Mouse (Mus musculus) limb, embryonic 15.5 days (tissue): ENCODE measurements around the gene Havcr2. TPM values are rescaled to one million over a fixed set of nuclear protein-coding genes. Genes with fewer than 3 reads are reported as not detected.
"Not testable (repeated sequence)": the region's sequence is repeated elsewhere in the genome, so short reads cannot be mapped to it uniquely, and the experiment has no call there.

ENCODE experiments used
- ATAC-seq: fragments of 200-750 bp; cut with Nextera tagmentation; 2 replicates; pipeline ENCODE4 v1.8.0; 2017; ENCODE audit warnings: low read depth, moderate TSS enrichment; ENCODE audit not compliant: insufficient number of reproducible peaks, low FRiP score, low TSS enrichment
- H3K27ac ChIP-seq: fragments of 300-500 bp; sonication (generic); 2 replicates; pipeline ENCODE4 v1.5.1; 2015; ENCODE audit warnings: moderate library complexity, mild to moderate bottlenecking, inconsistent platforms
- H3K27me3 ChIP-seq: fragments of 300-500 bp; sonication (generic); 2 replicates; pipeline ENCODE4 v1.6.1; 2015; ENCODE audit warnings: inconsistent platforms
- H3K36me3 ChIP-seq: fragments of 300-500 bp; sonication (generic); 2 replicates; pipeline ENCODE4 v1.6.1; 2015; ENCODE audit warnings: inconsistent platforms
- H3K4me1 ChIP-seq: fragments of 300-500 bp; sonication (generic); 2 replicates; pipeline ENCODE4 v1.6.1; 2015; ENCODE audit warnings: inconsistent platforms
- H3K4me2 ChIP-seq: fragments of 300-500 bp; sonication (generic); 2 replicates; pipeline ENCODE4 v1.6.1; 2015; ENCODE audit warnings: mild to moderate bottlenecking, inconsistent platforms
- H3K4me3 ChIP-seq: fragments of 300-500 bp; sonication (generic); 2 replicates; pipeline ENCODE4 v1.5.1; 2015; ENCODE audit warnings: mild to moderate bottlenecking, inconsistent platforms
- H3K9ac ChIP-seq: fragments of 300-500 bp; sonication (generic); 2 replicates; pipeline ENCODE4 v1.6.1; 2015; ENCODE audit warnings: inconsistent platforms
- H3K9me3 ChIP-seq: fragments of 300-500 bp; sonication (generic); 2 replicates; pipeline ENCODE4 v1.6.1; 2016; ENCODE audit warnings: inconsistent platforms
- WGBS: fragments of 180-500 bp; shearing (Covaris S2); methylation state at CpG from one replicate; pipeline ENCODE4 v1.1.7; 2015; 5-methylcytosine and 5-hydroxymethylcytosine counted together
- polyA plus RNA-seq: library from polyadenylated mRNA; unstranded; fragments of >200 nt; fragmentation: Nextera tagmentation; extraction: Ambion mirVana; gene quantifications from 2 replicates; pipeline ENCODE4 v1.2.1, GENCODE M21; 2015

Havcr2 gene
- polyA plus RNA-seq, 1 experiment from 2014 or later: 0.12 TPM

DNA sequence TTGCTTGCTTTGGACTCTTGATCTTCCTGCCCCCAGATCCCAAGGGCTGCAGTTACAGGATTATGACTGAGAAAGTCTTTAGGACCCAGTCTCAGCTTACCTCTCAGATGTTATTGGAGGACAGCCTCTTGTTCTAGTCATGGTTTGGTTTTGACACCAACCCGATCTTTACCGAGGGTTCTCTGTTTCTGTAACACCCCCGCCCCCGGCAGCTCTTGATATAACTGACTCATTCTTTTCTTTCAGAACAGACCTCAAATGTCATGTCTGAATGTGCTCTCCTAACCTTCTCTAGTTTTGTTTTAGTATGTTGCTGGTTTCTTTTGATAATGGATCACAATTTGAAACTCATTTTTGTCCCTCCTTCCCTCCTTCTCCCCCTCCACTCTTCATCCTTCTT, 19.5 kb downstream of the Havcr2 start:
- no peak overlapping the region for H3K27ac ChIP-seq
- no peak for ATAC-seq
- H3K4me3 ChIP-seq: no peak overlapping the region
- no peak overlapping the region for H3K9ac ChIP-seq
- no peaks in the 10 kb centered on the region for H3K9me3 ChIP-seq
- no peaks in the 10 kb centered on the region for H3K27me3 ChIP-seq
- no peak overlapping the region for H3K4me2 ChIP-seq
- no peaks in the 10 kb centered on the region for H3K36me3 ChIP-seq
- 85% methylated on average over 4 of the region's 4 CpGs for WGBS
- H3K4me1 ChIP-seq: no peaks in the 10 kb centered on the region

GRCm38 (mm10) chr11:46479311-46479710, 24.6 kb downstream of the Havcr2 start:
- no peaks in the 10 kb centered on the region for H3K36me3 ChIP-seq
- no peaks in the 10 kb centered on the region for H3K27me3 ChIP-seq
- no peaks in the 10 kb centered on the region for H3K4me1 ChIP-seq
- WGBS: 82% methylated on average over 9 of the region's 9 CpGs
- no peak for ATAC-seq
- H3K4me2 ChIP-seq: no peak overlapping the region
- H3K4me3 ChIP-seq: no peak overlapping the region
- H3K9ac ChIP-seq: no peak overlapping the region
- H3K27ac ChIP-seq: no peak overlapping the region
- no peaks in the 10 kb centered on the region for H3K9me3 ChIP-seq

DNA sequence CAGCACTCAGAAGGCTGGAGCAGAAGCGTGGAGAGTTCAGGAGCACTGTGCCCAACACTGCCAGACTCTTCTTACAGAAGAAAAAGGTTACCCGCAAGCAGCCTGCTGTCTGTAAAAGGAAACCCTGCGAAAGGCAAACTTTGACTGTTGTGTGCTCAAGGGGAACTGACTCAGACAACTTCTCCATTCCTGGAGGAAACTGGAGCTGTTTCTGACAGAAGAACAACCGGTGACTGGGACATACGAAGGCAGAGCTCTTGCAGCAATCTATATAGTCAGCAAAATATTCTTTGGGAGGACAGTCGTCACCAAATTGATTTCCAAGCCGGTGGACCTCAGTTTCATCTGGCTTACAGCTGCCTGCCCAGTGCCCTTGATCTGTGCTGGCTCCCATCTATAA, 25.8 kb downstream of the Havcr2 start:
- no peak overlapping the region for H3K9ac ChIP-seq
- WGBS: 53% methylated on average over 7 of the region's 7 CpGs

DNA sequence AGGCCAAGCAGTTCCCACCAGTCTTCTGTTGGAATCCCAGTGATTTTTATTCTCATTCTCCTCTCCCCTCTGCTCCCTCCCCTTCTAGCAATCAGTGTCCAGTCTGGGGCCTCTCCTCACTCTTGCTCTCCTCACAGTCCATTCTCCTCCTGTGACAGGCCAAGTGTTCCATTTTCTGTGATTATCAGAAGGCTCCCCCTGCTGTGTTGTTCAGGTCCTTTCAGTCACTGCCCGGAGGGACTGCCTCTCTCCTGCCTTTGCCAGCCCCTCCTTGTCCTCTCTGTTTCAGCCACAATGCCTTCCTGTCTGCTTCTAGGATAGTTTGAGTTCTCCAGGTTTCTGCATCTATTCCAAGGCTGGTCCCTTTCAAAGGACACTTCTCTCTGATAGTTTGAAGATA, 33.5 kb downstream of the Havcr2 start:
- ATAC-seq: no peak
- no peaks in the 10 kb centered on the region for H3K9me3 ChIP-seq
- no peaks in the 10 kb centered on the region for H3K36me3 ChIP-seq
- H3K9ac ChIP-seq: no peak overlapping the region
- H3K27ac ChIP-seq: no peak overlapping the region
- H3K4me1 ChIP-seq: no peaks in the 10 kb centered on the region
- H3K27me3 ChIP-seq: no peaks in the 10 kb centered on the region
- 24% methylated on average over 1 of the region's 1 CpGs for WGBS
- no peak overlapping the region for H3K4me2 ChIP-seq
- no peak overlapping the region for H3K4me3 ChIP-seq

More for the DNA sequence above, 25.8 kb downstream of the Havcr2 start:
- no peaks in the 10 kb centered on the region for H3K27me3 ChIP-seq
- H3K4me3 ChIP-seq: no peak overlapping the region
- no peaks in the 10 kb centered on the region for H3K36me3 ChIP-seq
- H3K4me1 ChIP-seq: no peaks in the 10 kb centered on the region
- no peak for ATAC-seq
- H3K4me2 ChIP-seq: no peak overlapping the region
- H3K9me3 ChIP-seq: no peaks in the 10 kb centered on the region
- no peak overlapping the region for H3K27ac ChIP-seq

DNA sequence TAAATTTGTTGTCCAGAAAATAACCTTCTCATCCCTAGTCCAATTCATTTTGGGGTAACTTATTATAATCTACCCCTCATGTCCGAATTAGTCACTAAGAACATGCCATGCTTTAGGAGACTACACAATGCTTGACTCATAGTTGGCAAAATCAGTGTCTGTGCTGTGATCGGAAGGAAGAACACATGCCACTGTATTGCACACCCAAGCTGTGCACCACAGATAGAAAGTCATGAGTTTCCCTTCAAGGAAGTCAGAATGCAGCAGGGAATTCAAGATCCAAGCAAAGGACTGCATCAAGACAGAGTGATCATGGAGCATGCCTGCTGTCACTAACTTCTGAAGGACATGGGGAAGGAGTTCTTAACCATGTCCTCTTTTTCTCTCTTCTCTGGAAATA, 33.9 kb downstream of the Havcr2 start:
- H3K4me3 ChIP-seq: no peak overlapping the region
- no peaks in the 10 kb centered on the region for H3K27me3 ChIP-seq
- no peak overlapping the region for H3K4me2 ChIP-seq
- no peaks in the 10 kb centered on the region for H3K9me3 ChIP-seq
- H3K9ac ChIP-seq: no peak overlapping the region
- ATAC-seq: no peak
- no peaks in the 10 kb centered on the region for H3K4me1 ChIP-seq
- WGBS: 82% methylated on average over 2 of the region's 2 CpGs
- H3K36me3 ChIP-seq: no peaks in the 10 kb centered on the region
- no peak overlapping the region for H3K27ac ChIP-seq

GRCm38 (mm10) chr11:46507146-46507545, 52.4 kb downstream of the Havcr2 start:
- H3K9me3 ChIP-seq: no peaks in the 10 kb centered on the region
- no peak overlapping the region for H3K27ac ChIP-seq
- no peaks in the 10 kb centered on the region for H3K36me3 ChIP-seq
- no peaks in the 10 kb centered on the region for H3K27me3 ChIP-seq
- no peak overlapping the region for H3K4me2 ChIP-seq
- WGBS: 74% methylated on average over 3 of the region's 3 CpGs
- H3K9ac ChIP-seq: no peak overlapping the region
- no peaks in the 10 kb centered on the region for H3K4me1 ChIP-seq
- no peak for ATAC-seq
- no peak overlapping the region for H3K4me3 ChIP-seq

GRCm38 (mm10) chr11:46509900-46510299, 55.2 kb downstream of the Havcr2 start:
- no peak overlapping the region for H3K4me2 ChIP-seq
- no peaks in the 10 kb centered on the region for H3K36me3 ChIP-seq
- H3K9ac ChIP-seq: no peak overlapping the region
- no peak overlapping the region for H3K27ac ChIP-seq
- no peaks in the 10 kb centered on the region for H3K9me3 ChIP-seq
- H3K4me1 ChIP-seq: no peaks in the 10 kb centered on the region
- WGBS: 97% methylated on average over 5 of the region's 5 CpGs
- no peaks in the 10 kb centered on the region for H3K27me3 ChIP-seq
- no peak overlapping the region for H3K4me3 ChIP-seq
- no peak for ATAC-seq

DNA sequence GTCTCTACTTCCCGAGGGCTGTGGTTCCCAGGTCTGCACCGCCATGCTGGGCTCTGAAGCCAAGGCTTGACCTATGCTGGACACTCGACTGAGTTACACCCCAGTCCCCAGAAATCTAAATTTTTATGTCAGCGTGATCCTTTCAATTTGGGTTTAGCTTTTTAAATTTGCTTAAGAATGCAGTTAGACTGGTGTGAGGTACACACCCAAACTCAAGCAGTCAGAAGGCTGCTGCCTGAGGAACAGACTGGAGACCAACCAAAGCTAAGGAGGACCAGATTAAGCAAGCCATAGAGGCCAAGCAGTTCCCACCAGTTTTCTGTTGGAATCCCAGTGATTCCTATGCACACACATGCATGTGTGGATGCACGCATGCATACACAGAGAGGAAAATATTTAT, 66.6 kb downstream of the Havcr2 start:
- WGBS: 80% methylated on average over 5 of the region's 5 CpGs
- H3K4me3 ChIP-seq, H3K36me3 ChIP-seq, H3K9me3 ChIP-seq, H3K9ac ChIP-seq, H3K27ac ChIP-seq, H3K27me3 ChIP-seq, H3K4me1 ChIP-seq, H3K4me2 ChIP-seq, ATAC-seq: not testable (repeated sequence)

GRCm38 (mm10) chr11:46522719-46523118, 68.0 kb downstream of the Havcr2 start:
- 83% methylated on average over 3 of the region's 3 CpGs for WGBS
- no peak overlapping the region for H3K4me2 ChIP-seq
- ATAC-seq: no peak
- H3K9me3 ChIP-seq: no peaks in the 10 kb centered on the region
- H3K36me3 ChIP-seq: no peaks in the 10 kb centered on the region
- no peak overlapping the region for H3K4me3 ChIP-seq
- no peak overlapping the region for H3K9ac ChIP-seq
- H3K27ac ChIP-seq: no peak overlapping the region
- no peaks in the 10 kb centered on the region for H3K27me3 ChIP-seq
- no peaks in the 10 kb centered on the region for H3K4me1 ChIP-seq

DNA sequence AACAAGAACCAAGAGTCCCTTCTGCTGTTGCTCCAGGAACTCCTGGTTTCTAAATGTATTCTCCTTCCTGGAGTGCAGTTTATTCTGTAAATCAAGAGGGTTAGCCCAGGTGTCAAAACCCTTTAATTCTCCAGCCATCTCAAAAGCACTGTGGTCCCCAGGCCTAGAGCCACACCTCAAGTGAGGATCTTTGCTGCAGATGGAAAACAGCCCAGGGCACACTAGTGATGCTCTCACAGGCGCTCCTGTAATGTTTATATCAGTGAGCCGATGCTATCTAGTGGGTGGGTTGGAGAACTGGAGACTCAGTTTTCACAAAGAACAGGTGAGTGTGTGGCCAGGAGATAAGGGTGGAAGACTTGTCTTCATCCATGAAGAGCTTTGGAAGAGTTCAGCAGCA, 69.2 kb downstream of the Havcr2 start, which contains the start of gene Gm12169:
Gm12169 (plus strand) TSS at position 301 of the 400 bp plus-strand sequence.
- Histone ChIP-seq H3K4me2 (no peak within 1 kb of the TSS), H3K4me3 (no peak within 1 kb of the TSS), H3K4me1 (no peaks in the 10 kb centered on the region), H3K27me3 (no peaks in the 10 kb centered on the region), H3K9me3 (no peaks in the 10 kb centered on the region), H3K9ac (no peak within 1 kb of the TSS), H3K36me3 (no peaks in the 10 kb centered on the region), H3K27ac (no peak within 1 kb of the TSS)
- WGBS: 77% methylated on average over 2 of the region's 2 CpGs
- no peak for ATAC-seq

DNA sequence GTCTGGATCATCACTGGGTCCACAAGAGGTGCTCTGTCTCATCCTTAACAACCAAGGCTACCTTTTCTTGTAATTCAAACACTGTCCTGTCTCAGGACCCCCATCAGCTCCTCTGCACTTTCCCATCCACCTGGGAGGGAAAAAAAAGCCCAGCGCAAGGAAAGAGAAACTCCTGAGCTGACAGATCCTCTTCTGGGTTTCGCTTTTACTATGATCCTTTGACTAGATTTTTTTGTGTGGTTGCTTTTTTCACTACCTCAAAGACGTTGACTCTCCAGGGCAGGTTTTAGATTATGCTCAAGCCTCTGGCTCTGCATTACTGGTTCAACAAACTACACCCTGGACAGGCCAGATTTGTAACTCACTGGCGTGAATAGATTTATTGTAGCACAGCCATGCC, 75.4 kb downstream of the Havcr2 start:
- no peak for ATAC-seq
- no peaks in the 10 kb centered on the region for H3K4me1 ChIP-seq
- H3K36me3 ChIP-seq: no peaks in the 10 kb centered on the region
- no peak overlapping the region for H3K4me3 ChIP-seq
- H3K27ac ChIP-seq: no peak overlapping the region
- no peaks in the 10 kb centered on the region for H3K9me3 ChIP-seq
- no peak overlapping the region for H3K9ac ChIP-seq
- WGBS: 62% methylated on average over 4 of the region's 4 CpGs
- H3K27me3 ChIP-seq: no peaks in the 10 kb centered on the region
- no peak overlapping the region for H3K4me2 ChIP-seq
